In genomic region chr12:3261596-3261995, GRCm38 (mm10) we compare ENCODE assay signal across 24 mouse cellular contexts. TPM values are rescaled to one million over a fixed set of nuclear protein-coding genes. Genes with fewer than 3 reads are reported as not detected.
DNase-seq lines count a peak whose midpoint lies in the region; ATAC-seq and TF ChIP-seq lines count a peak whose summit lies in the region.
"Had no signal": no experiment of that assay in that cellular context is flagged by ENCODE, and none has a peak within 500 bp of the region (broad histone marks: within the 10 kb centered on the region; RNA-seq: fewer than 3 reads in every experiment).

No protein-coding gene starts in this region.

- H3K4me1 ChIP-seq in E14TG2a.4 (replicated peaks; ENCODE audit: low read depth, low read length), result peaks cover 27% of the 10 kb centered on the region
- peaks cover 0 to 2% of the 10 kb centered on the region in 2 experiments; a peak in 1 of 4 replicates for H3K4me1 ChIP-seq in ES-E14 (ENCODE audit: control insufficient read depth in 2 of 2, insufficient read depth in 2 of 2, low read length in 2 of 2, poor library complexity in 1 of 2)
- no peaks in the 10 kb centered on the region for H3K4me1 ChIP-seq in hindbrain, postnatal 0 days (ENCODE audit: insufficient read depth, low read length)
- H3K4me1 ChIP-seq: embryonic facial prominence, embryonic 10.5 days; embryonic facial prominence, embryonic 12.5 days; forebrain, embryonic 13.5 days; forebrain, embryonic 15.5 days had no signal

- H3K4me3 ChIP-seq in E14TG2a.4 (replicated peaks; ENCODE audit: low read length) (0 out of 2 replicates have a peak overlapping the region, but pooled peaks have one; percentile 7), ES-E14 (ENCODE audit: insufficient read depth in 1 of 2, low read depth in 1 of 2, low read length in 2 of 2, poor library complexity in 1 of 2, severe bottlenecking in 1 of 2) (peak overlapping the region in 1 of 2 experiments; percentile 8; a peak in 1 of 4 replicates)
- no peak overlapping the region for H3K4me3 ChIP-seq in hindbrain, postnatal 0 days (ENCODE audit: low read length)
- H3K4me3 ChIP-seq: embryonic facial prominence, embryonic 10.5 days; embryonic facial prominence, embryonic 12.5 days; forebrain, embryonic 13.5 days; forebrain, embryonic 15.5 days had no signal

- no peak overlapping the region for H3K4me2 ChIP-seq in hindbrain, postnatal 0 days (ENCODE audit: low read depth, low read length)
- H3K4me2 ChIP-seq: embryonic facial prominence, embryonic 12.5 days; forebrain, embryonic 13.5 days; forebrain, embryonic 15.5 days had no signal

- DNase-seq in thymus, postnatal 4 days, result peak; percentile 12
- DNase-seq in thymus, postnatal 0 days (ENCODE audit: low spot score), result no peak
- DNase-seq in ES-E14 (ENCODE audit: low read depth, low spot score) (no peak), ZHBTc4 (ENCODE audit: low read depth, low spot score) (peak; percentile 89)
- no peak for DNase-seq in spleen, postnatal 14 days (ENCODE audit: low spot score in 2 of 2)
- no peak for DNase-seq in cerebellum, postnatal 14 days
- no peak for DNase-seq in hindbrain, postnatal 0 days (ENCODE audit: low spot score)
- DNase-seq: adrenal gland, adult 2 months; adrenal gland, postnatal 10 days; adrenal gland, postnatal 25 days; B cell, adult 2 months; cerebellum, adult 11 months; cerebellum, adult 18-20 months; cerebellum, adult 8-10 months; cerebellum, adult 9-11 months; cerebellum, postnatal 25 days; forebrain, postnatal 0 days had no signal

- no peak overlapping the region for H3K27ac ChIP-seq in ES-E14 (ENCODE audit: insufficient read depth, low read depth, low read length, poor library complexity, severe bottlenecking)
- H3K27ac ChIP-seq in hindbrain, postnatal 0 days, result no peak overlapping the region
- H3K27ac ChIP-seq: embryonic facial prominence, embryonic 10.5 days; embryonic facial prominence, embryonic 12.5 days; forebrain, embryonic 13.5 days; forebrain, embryonic 15.5 days had no signal

- H3K27me3 ChIP-seq in E14TG2a.4 (ENCODE audit: insufficient read depth, low read length), result no peaks in the 10 kb centered on the region
- H3K27me3 ChIP-seq in hindbrain, postnatal 0 days (ENCODE audit: insufficient read depth, low read length), result no peaks in the 10 kb centered on the region
- H3K27me3 ChIP-seq: CH12.LX; embryonic facial prominence, embryonic 12.5 days; forebrain, embryonic 13.5 days; forebrain, embryonic 15.5 days had no signal

- in situ Hi-C loops in ES-E14 (cut with MboI; ENCODE audit: low sequenced_read_pairs in 2 of 2, unreplicated experiment in 2 of 2), result no loop called here

- no peak for TF ChIP-seq CTCF in E14TG2a.4 (conservative IDR thresholded peaks at IDR 0.05; ENCODE audit: low read length)
- TF ChIP-seq CTCF in hindbrain, postnatal 0 days (IDR thresholded peaks at IDR 0.05; ENCODE audit: low read depth), result no peak

- WGBS in hindbrain, postnatal 0 days, result 97% methylated on average over 25 of the region's 25 CpGs

- H3K36me3 ChIP-seq in E14TG2a.4 (ENCODE audit: insufficient read depth, low read length) (peaks cover 26% of the 10 kb centered on the region), ES-E14 (ENCODE audit: control insufficient read depth, insufficient read depth, low read length, poor library complexity, severe bottlenecking) (no peaks in the 10 kb centered on the region)
- no peaks in the 10 kb centered on the region for H3K36me3 ChIP-seq in hindbrain, postnatal 0 days (ENCODE audit: insufficient read depth, low read length)

- no peak overlapping the region for H3K9ac ChIP-seq in ES-E14 (ENCODE audit: insufficient read depth, low read depth, low read length, poor library complexity, severe bottlenecking)
- H3K9ac ChIP-seq in hindbrain, postnatal 0 days (replicated peaks; ENCODE audit: low read length), result no peak overlapping the region
- H3K9ac ChIP-seq: embryonic facial prominence, embryonic 12.5 days; forebrain, embryonic 13.5 days; forebrain, embryonic 15.5 days; forebrain, postnatal 0 days had no signal

- no peak for ATAC-seq in hindbrain, postnatal 0 days
- ATAC-seq: CD4-positive, CD25-positive, alpha-beta regulatory T cell, adult 4 months; forebrain, embryonic 13.5 days; forebrain, embryonic 15.5 days; forebrain, postnatal 0 days had no signal

- H3K9me3 ChIP-seq in E14TG2a.4 (ENCODE audit: low read length) (no peaks in the 10 kb centered on the region), ES-E14 (ENCODE audit: control insufficient read depth, insufficient read depth, low read depth, low read length) (no peaks in the 10 kb centered on the region)
- no peaks in the 10 kb centered on the region for H3K9me3 ChIP-seq in hindbrain, postnatal 0 days (ENCODE audit: low read length)
- H3K9me3 ChIP-seq: embryonic facial prominence, embryonic 10.5 days; embryonic facial prominence, embryonic 12.5 days; forebrain, embryonic 13.5 days; forebrain, embryonic 15.5 days had no signal

TF ChIP-seq in ES-E14, 5 proteins besides CTCF, POLR2A, EP300 and RAD21:
- no peak for TF ChIP-seq MAFK (IDR thresholded peaks at IDR 0.05; ENCODE audit: insufficient read depth, low read depth, low read length)
- TF ChIP-seq ZC3H11A (IDR thresholded peaks at IDR 0.05; ENCODE audit: borderline replicate concordance, low read depth, low read length), result no peak
- TF ChIP-seq HCFC1 (IDR thresholded peaks at IDR 0.05; ENCODE audit: borderline replicate concordance, insufficient read depth, low read length), result 0 out of 2 replicates have a peak, but pooled peaks have one; percentile 11

RNA-seq across cellular contexts. Expression of gene Rab10, which starts 48.2 kb away (rescaled TPM):
- 69.7 and 71.0 TPM in 2 replicates for polyA plus RNA-seq in thymus, postnatal 0 days (2015; fragmentation: Nextera tagmentation; extraction: Ambion mirVana)
- total RNA-seq in ES-E14 (2012; rRNA removed), result 65.4 and 73.5 TPM in 2 replicates
- 202 and 220 TPM in 2 replicates for total RNA-seq in hindbrain, postnatal 0 days (2014; rRNA removed)
- 133 and 140 TPM in 2 replicates for polyA plus RNA-seq in hindbrain, postnatal 0 days (2015; fragmentation: Nextera tagmentation; extraction: Ambion mirVana)

Comparison
In these comparisons a context has a peak if more than half of its experiments do, and no peak if none do; other contexts are left out.
1. DNase-seq: peak in thymus, postnatal 4 days (single experiment) and ZHBTc4 (single experiment); none in thymus, postnatal 0 days (single experiment), ES-E14 (single experiment), spleen, postnatal 14 days (0 of 2), cerebellum, postnatal 14 days (0 of 2) and hindbrain, postnatal 0 days (single experiment).